Mouse (Mus musculus) cortical plate, adult 2 months (tissue): ENCODE measurements around the gene Clspn. TPM values are rescaled to one million over a fixed set of nuclear protein-coding genes. Genes with fewer than 3 reads are reported as not detected.

Experiments
- H3K27ac ChIP-seq: fragments of 200-500 bp; 2 replicates; pipeline ENCODE4 v1.5.1; 2012; ENCODE audit warnings: low read length, control low read depth, inconsistent platforms; ENCODE audit not compliant: insufficient read depth
- H3K4me1 ChIP-seq: fragments of 200-500 bp; 2 replicates; pipeline ENCODE4 v1.6.1; 2011; ENCODE audit warnings: low read length; ENCODE audit not compliant: control insufficient read depth, insufficient read depth
- H3K4me3 ChIP-seq: fragments of 200-500 bp; 2 replicates; pipeline ENCODE4 v1.5.1; 2011; ENCODE audit warnings: mild to moderate bottlenecking, low read length, control low read depth; ENCODE audit not compliant: insufficient read depth
- CTCF ChIP-seq: fragments of 200-500 bp; IDR thresholded peaks from 2 replicates; pipeline ENCODE4 v1.5.1; 2011; ENCODE audit warnings: mild to moderate bottlenecking, control low read depth, low read length; ENCODE audit not compliant: insufficient read depth; ENCODE audit errors: extremely low read depth
- POLR2A ChIP-seq: fragments of 200-500 bp; IDR thresholded peaks from 2 replicates; pipeline ENCODE4 v1.6.1; 2011; ENCODE audit warnings: mild to moderate bottlenecking, low read length, control low read depth; ENCODE audit not compliant: insufficient read depth; ENCODE audit errors: extremely low read depth
- polyA plus RNA-seq: library from polyadenylated mRNA; depleted of rRNA; stranded (reverse); fragments of >200 nt; gene quantifications from 2 replicates; pipeline ENCODE4 v1.2.3, GENCODE M21; 2012; rRNA removed

Gene Clspn
- 0.62 and 0.77 TPM in 2 replicates for polyA plus RNA-seq

DNA sequence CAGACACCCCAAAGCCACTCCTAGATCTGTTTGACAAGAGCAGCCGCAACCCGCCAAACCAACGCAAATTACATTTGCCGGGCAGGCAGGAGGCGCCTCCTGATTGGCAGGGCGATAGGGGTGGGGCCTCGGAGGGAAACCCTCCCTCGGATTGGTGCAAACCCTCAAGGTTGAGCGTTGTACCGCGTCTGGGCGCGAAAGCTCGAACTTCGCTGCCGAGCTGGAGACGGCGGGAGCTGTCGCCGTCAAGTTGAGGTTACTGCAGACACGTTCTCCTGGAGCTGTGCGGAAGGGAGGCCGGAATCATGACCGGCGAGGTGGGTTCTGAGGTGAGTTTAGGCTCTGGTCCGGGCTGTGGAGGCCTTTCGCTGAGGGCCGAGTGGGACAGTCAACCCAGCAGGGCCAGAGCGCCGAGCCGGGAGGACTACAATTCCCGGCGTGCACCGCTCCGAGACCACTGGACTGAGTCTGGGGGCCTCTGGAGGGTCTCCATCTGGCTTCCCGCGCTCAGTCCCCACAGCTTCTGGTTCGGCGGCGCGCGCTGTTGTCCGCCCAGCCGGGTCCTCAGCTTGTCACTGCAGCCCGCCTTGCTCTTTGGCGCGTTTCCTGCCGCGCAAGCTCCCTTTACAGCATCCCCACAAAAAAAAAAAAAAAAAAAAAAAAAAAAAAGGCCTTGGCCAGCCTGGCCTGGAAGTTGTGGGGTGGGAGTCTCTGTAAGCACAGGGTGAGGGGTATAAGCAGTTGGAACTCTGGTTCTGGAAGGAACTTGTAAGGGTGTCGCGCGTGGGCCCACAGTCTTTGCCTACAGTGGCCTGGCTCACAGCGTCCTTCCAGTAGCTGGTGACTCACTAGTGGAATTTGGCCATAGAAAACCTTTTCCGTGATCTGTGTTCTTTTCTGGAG, at the start of gene Clspn:
Clspn (plus strand) TSS at position 127 of the 903 bp plus-strand sequence.
- H3K4me3 ChIP-seq: peak within 1 kb of the TSS; percentile 61
- TF ChIP-seq POLR2A (no peak), CTCF (no peak)

DNA sequence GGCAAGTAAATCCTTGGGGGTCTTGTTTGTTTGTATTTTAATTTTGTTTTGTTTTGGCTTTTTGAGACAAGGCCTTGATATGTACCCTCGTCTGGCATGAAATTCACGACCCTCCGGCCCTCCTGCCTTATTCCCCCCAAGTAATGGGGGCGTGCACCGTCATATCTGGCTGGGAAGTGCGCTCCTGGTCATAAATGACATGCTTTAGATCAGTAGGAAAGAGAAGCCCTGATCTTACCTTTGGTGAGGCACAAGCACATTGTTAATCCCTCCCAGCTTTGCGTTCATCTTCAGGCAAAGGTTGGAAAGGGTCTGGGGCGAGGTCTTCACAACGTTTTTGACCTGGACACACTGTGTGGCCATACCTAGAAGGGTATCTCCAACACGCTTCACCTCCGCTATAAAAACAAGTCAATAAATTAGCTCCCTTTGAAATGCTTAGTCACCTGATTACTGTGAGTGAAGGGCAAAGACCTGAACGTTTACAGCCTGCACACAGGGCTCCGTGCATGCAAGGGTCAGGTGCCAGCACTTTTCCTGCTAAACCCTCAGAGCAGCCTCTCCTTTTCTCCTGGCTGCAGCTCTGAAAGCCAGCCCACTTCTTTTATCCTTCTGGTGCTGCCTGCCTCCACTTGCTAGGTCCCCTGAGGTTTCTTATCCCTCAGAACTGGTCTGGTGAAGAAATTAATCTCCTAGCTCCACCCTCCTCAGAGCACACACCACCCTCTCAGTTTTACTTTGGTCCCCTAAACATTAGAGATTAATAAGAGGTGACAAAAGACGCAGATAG, 48.4 kb upstream of the Clspn start:
- H3K4me1 ChIP-seq: no peaks in the 10 kb centered on the region
- no peak overlapping the region for H3K27ac ChIP-seq
- H3K4me3 ChIP-seq: no peak overlapping the region
- TF ChIP-seq POLR2A: no peak
- no peak for TF ChIP-seq CTCF

More for the DNA sequence above, at the start of gene Clspn:
- no peaks in the 10 kb centered on the region; the same call in 1 of the 2 replicates for H3K4me1 ChIP-seq
- no peak within 1 kb of the TSS for H3K27ac ChIP-seq

DNA sequence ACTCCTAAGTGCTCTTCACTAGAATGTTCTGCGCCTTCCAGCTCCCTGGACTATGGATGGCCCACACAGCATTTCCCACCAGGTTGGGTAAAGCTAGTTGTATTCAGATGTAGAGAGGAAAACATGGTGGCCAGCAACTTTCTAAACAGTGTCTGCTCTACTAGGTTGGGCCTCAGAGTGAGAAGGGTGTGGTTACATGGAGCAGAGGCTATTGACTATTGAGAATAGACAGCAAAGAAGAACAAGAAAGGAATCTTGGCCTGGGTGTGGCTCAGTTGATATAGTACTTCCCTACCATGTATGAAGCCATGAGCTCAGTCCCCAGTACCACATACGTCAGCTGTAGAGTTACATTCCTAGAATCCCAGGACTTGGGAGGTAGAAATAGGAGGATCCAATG, 47.7 kb upstream of the Clspn start:
- TF ChIP-seq POLR2A: no peak
- no peak for TF ChIP-seq CTCF

DNA sequence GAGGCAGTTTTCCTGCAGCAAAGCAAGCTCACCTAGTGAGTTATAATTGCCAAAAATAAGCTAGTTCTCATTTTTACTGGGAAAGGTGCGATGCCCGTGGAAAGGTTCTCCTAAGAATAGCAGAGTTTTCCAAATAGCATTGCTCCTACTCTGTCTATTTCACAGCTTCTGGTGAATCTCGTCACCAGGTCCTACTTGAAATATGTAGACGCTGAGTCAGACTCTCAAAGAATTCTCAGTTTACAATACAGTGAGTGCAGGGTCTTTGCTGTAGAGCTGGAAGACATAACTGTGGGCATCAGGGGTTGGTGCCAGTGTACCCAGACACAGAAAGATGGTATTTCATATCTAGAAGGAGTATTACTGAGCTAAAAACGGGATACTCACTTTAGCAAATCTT, 45.7 kb upstream of the Clspn start:
- Histone ChIP-seq H3K4me1 (no peaks in the 10 kb centered on the region), H3K4me3 (no peak overlapping the region), H3K27ac (no peak overlapping the region)
- no peak for TF ChIP-seq CTCF
- TF ChIP-seq POLR2A: no peak

More for the DNA sequence above, 47.7 kb upstream of the Clspn start:
- Histone ChIP-seq H3K4me3 (no peak overlapping the region), H3K27ac (no peak overlapping the region), H3K4me1 (no peaks in the 10 kb centered on the region)

DNA sequence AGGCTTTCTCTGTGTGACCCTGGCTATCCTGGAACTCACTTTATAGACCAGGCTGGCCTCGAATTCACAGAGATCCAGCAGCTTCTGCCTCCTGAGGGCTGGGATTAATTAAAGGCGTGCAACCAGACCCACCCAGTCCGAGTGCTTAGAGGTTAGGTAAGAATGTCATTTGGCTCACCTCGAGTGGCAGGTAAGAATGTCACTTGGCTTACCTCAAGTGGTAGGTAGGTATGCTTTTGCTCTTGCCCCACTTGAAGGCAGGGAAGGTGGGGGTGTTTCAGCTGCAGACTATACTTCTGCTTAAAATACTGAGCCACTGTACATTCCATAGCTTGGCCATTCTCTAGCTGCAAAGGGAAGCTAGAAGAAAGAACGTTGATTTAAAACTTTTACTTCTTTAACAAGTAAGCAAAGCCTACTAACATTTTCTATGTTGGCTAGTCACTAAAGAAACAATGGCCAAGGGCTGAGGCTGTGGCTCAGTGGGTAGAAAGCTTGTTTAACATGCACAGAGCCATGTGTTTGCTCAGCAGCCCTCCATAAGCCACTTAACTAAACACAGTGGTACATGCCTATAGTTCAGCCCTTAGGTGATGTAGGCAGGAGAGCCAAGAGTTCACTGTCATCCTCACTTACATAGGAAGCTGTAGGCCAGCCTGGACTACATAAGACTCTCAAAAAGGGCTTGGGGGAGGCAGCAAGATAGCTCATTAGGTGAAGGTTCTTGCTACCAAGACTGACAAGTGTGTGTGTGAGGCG, 44.2 kb upstream of the Clspn start:
- Histone ChIP-seq H3K4me1 (no peaks in the 10 kb centered on the region), H3K4me3 (no peak overlapping the region), H3K27ac (no peak overlapping the region)
- no peak for TF ChIP-seq POLR2A
- TF ChIP-seq CTCF: no peak

DNA sequence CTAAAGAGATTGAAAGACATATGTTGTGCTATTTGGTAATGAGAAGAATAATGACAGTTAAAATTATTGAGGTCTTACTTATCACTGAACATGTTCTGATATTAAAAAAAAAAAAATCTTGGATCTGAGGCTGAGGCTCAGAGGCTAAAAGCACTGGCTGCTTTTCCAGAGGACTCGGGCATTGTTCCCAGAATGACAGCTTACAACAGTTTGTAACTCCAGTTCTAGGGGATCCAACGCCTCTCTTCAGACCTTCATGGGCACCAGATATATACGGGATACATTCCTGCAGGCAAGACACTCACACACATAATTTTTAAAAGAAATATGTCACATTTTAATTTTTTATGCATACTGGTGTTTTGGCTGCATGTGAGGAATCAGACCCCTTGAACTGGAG, 30.6 kb upstream of the Clspn start:
- Histone ChIP-seq H3K27ac (no peak overlapping the region), H3K4me1 (no peaks in the 10 kb centered on the region), H3K4me3 (no peak overlapping the region)
- TF ChIP-seq CTCF (no peak), POLR2A (no peak)

DNA sequence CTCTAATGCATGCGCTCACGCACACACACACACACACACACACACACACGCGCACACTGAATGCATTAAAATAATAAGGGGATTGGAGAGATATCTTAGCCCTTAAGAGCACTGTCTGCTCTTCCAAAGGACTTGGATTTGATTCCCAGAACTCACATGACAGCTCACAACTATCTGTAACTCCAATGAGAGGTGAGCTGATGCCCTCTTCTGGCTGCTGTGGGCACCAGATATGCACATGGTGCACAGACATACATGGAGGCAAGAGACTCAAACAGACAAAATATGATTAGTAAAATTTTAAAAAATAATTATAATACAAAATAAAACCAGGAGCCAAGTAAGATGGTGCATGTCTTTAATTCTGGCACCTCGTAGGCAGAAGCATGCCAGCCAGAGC, 29.9 kb upstream of the Clspn start:
- TF ChIP-seq CTCF (no peak), POLR2A (no peak)
- H3K4me1 ChIP-seq: peaks cover under 1% of the 10 kb centered on the region; the same call in 1 of the 2 replicates
- no peak overlapping the region for H3K4me3 ChIP-seq
- no peak overlapping the region for H3K27ac ChIP-seq

DNA sequence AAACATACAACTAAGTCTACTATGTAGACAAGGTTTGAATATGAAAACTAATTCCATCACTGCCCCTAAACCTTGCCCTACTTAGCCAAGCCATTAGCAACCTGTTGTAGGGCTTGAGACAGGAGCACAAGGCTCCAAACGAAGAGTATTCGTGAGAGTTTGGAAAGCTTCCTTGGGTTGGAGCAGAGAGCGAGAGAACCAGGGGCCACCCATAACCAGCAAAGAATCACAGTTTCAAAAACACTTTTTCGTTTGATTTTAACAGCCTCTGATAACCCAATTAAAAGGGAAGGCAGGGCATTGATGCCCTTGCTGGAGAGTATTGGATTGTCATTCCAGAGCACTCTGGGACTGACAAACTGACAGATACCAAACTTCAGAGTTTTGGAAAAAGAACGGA, 24.4 kb upstream of the Clspn start:
- H3K27ac ChIP-seq: no peak overlapping the region
- TF ChIP-seq CTCF (no peak), POLR2A (no peak)
- peaks cover 1% of the 10 kb centered on the region; the same call in 1 of the 2 replicates for H3K4me1 ChIP-seq
- H3K4me3 ChIP-seq: peak overlapping the region; percentile 51

DNA sequence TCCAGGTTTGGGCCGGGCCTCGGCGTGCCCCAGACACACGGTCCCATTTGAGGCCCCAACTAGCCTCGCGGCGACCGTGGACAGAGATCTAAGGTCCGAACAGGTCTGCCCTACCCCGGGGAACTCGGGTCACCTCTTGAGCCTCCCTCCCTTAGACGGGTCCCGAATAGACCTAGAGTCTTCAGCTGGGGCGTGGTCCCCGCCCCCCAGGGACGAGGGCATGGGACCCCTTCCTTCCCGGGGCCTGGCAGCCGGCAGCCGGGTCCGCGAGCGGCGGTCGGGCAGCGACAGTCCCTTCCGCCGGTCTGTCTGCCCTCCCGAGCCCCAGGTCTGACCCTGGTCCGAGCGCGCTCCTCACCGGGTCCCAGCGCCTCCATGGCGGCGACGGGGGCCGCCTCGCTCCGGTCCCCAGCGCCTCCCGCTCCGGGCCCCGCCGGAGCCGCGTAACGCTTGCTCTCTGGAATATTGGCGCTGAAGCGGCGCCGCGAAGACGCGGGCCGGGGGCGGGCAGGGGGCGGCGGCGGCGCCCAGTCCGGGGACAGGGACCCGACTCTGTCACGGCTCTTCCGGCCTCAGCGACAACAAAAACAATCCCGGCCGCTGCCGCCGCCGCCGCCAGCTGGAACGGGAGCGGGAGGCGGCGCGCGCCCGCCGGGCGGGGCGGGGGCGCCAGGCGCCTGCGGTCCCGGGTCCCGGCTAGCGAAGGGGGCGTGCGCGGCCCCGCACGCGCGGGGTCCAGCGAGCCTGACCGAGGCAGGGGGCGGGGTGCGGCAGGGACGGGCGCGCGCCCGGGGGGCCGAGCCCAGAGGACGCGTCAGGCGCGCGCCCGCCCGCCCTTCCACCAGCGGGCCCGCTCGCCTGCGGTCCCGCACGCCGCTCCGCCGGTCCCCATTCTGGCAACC, 23.7 kb upstream of the Clspn start, which contains the start of gene Ago4:
Ago4 (minus strand) TSS at position 646 of the 902 bp plus-strand sequence.
- no peak for TF ChIP-seq CTCF
- peak; percentile 54; the same call in 1 of the 2 replicates for TF ChIP-seq POLR2A
- H3K4me3 ChIP-seq: peak within 1 kb of the TSS; percentile 51
- H3K27ac ChIP-seq: no peak within 1 kb of the TSS; the same call in 1 of the 2 replicates
- H3K4me1 ChIP-seq: peaks cover 1% of the 10 kb centered on the region; the same call in 1 of the 2 replicates
